Mouse (Mus musculus) midbrain, embryonic 11.5 days (tissue): Measurements from ENCODE around the gene Rai14. TPM values are rescaled to one million over a fixed set of nuclear protein-coding genes. Genes with fewer than 3 reads are reported as not detected.
"Not testable (repeated sequence)": the region's sequence is repeated elsewhere in the genome, so short reads cannot be mapped to it uniquely, and the experiment has no call there.

Experiments used
- ATAC-seq: fragments of 200-750 bp; cut with Nextera tagmentation; 2 replicates; pipeline ENCODE4 v1.8.0; 2017; ENCODE audit warnings: moderate TSS enrichment, moderate library complexity; ENCODE audit not compliant: low FRiP score
- DNase-seq: peaks from one replicate; pipeline ENCODE4 v3.0.0; 2015; ENCODE audit warnings: low spot score; ENCODE audit errors: missing footprints
- H3K27ac ChIP-seq: fragments of 300-500 bp; sonication (generic); 2 replicates; pipeline ENCODE4 v1.5.1; 2014; ENCODE audit warnings: low read depth, low read length
- H3K27me3 ChIP-seq: fragments of 300-500 bp; sonication (generic); 2 replicates; pipeline ENCODE4 v1.6.1; 2014; ENCODE audit warnings: mild to moderate bottlenecking, low read length, moderate library complexity, mixed read lengths; ENCODE audit not compliant: control insufficient read depth, insufficient read depth
- H3K36me3 ChIP-seq: fragments of 300-500 bp; sonication (generic); 2 replicates; pipeline ENCODE4 v1.6.1; 2014; ENCODE audit warnings: mild to moderate bottlenecking, low read length, moderate library complexity, mixed read lengths; ENCODE audit not compliant: control insufficient read depth, insufficient read depth
- H3K4me1 ChIP-seq: fragments of 300-500 bp; sonication (generic); 2 replicates; pipeline ENCODE4 v1.6.1; 2014; ENCODE audit warnings: low read length; ENCODE audit not compliant: control insufficient read depth, insufficient read depth
- H3K4me2 ChIP-seq: fragments of 300-500 bp; sonication (generic); 2 replicates; pipeline ENCODE4 v1.6.1; 2014; ENCODE audit warnings: mild to moderate bottlenecking, moderate library complexity
- H3K4me3 ChIP-seq: fragments of 300-500 bp; sonication (generic); 2 replicates; pipeline ENCODE4 v1.5.1; 2014; ENCODE audit warnings: low read depth, low read length
- H3K9ac ChIP-seq: fragments of 300-500 bp; sonication (generic); 2 replicates; pipeline ENCODE4 v1.6.1; 2014; ENCODE audit warnings: low read length
- H3K9me3 ChIP-seq: fragments of 300-500 bp; sonication (generic); 2 replicates; pipeline ENCODE4 v1.6.1; 2016; ENCODE audit warnings: low read length; ENCODE audit not compliant: control insufficient read depth
- WGBS: fragments of 180-500 bp; shearing (Covaris S2); extraction: QIAGEN DNeasy Blood & Tissue Kit; methylation state at CpG from one replicate; pipeline ENCODE4 v1.1.7; 2014; 5-methylcytosine and 5-hydroxymethylcytosine counted together
- polyA plus RNA-seq: library from polyadenylated mRNA; unstranded; fragments of >200 nt; fragmentation: Nextera tagmentation; extraction: Ambion mirVana; gene quantifications from 2 replicates; pipeline ENCODE4 v1.2.1, GENCODE M21; 2014

The Rai14 gene
- polyA plus RNA-seq, 1 experiment from 2014 or later = 74.7 TPM

DNA sequence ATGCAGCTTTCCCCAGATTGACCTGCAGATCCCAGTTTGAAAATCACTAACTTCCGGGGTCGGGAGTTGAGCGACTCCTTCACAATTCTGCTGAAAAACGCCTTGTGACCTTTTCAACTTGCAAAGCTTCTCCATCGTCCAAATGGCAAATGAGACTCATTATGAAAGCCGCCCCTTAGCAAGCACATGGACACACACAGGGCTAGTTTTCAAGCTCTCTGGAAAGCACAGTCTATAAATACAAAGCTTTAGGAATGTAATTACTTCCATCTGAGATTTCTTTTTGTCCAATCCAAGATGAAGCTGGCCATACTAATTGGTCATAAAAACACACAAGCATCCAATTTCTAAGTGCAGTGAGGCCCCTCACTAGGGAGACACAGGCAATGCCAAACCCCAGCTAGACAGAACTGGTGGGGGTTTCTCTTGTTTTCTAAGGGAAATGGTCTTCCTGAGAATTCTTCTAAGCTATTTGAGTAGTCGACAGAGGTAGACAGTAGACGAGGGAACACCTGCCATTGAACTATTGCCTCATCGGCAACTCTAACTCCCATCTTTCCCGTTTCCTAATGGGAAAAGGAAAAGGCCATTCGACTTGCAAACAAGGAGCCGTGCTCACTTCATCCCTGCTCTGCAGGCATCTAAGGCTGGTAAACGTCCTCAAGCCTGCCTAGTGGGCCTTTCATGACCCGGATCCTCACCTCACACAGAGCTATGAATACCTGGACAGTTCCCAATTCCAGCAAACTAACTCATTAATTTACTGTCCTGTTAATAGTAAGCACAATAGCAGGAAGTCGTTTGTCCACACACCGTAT is 173.9 kb downstream of the Rai14 start:
- no peaks in the 10 kb centered on the region for H3K27me3 ChIP-seq
- no peak overlapping the region for H3K4me2 ChIP-seq
- H3K4me1 ChIP-seq = no peaks in the 10 kb centered on the region
- no peak overlapping the region for H3K4me3 ChIP-seq
- H3K9ac ChIP-seq = no peak overlapping the region
- DNase-seq (no peak), ATAC-seq (no peak)
- WGBS = 82% methylated on average over 16 of the region's 16 CpGs
- no peaks in the 10 kb centered on the region for H3K9me3 ChIP-seq
- H3K27ac ChIP-seq = no peak overlapping the region
- H3K36me3 ChIP-seq = no peaks in the 10 kb centered on the region

GRCm38 (mm10) chr15:10535969-10536368 is 178.5 kb downstream of the Rai14 start:
- 91% methylated on average over 7 of the region's 7 CpGs for WGBS
- no peak overlapping the region for H3K4me2 ChIP-seq
- no peak overlapping the region for H3K27ac ChIP-seq
- H3K9me3 ChIP-seq = no peaks in the 10 kb centered on the region
- no peaks in the 10 kb centered on the region for H3K4me1 ChIP-seq
- DNase-seq (no peak), ATAC-seq (no peak)
- no peaks in the 10 kb centered on the region for H3K27me3 ChIP-seq
- H3K4me3 ChIP-seq = no peak overlapping the region
- H3K9ac ChIP-seq = no peak overlapping the region
- H3K36me3 ChIP-seq = no peaks in the 10 kb centered on the region

DNA sequence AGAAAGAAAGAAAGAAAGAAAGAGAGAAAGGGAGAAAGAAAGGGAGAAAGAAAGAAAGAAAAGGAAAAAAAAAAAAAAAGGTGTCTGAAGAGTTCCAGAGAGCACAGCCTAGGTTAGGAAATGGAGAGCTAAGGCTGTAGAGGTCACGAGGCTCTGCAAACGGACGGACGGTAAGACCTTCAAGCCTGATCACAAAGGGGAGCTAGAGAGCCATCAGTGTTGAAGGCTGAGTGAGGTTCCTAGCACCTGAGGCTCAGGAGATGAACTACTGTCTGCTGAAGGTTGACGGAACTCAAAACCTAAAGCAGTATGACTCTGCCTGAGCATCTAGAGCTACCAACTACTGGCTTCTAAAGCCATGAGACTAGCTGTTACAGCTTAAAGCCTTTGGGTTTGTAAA is 179.8 kb downstream of the Rai14 start:
- WGBS = 81% methylated on average over 5 of the region's 5 CpGs
- no peaks in the 10 kb centered on the region for H3K27me3 ChIP-seq
- no peaks in the 10 kb centered on the region for H3K4me1 ChIP-seq
- no peaks in the 10 kb centered on the region for H3K36me3 ChIP-seq
- no peak for DNase-seq
- H3K4me3 ChIP-seq = no peak overlapping the region
- no peak overlapping the region for H3K4me2 ChIP-seq
- no peaks in the 10 kb centered on the region for H3K9me3 ChIP-seq
- no peak overlapping the region for H3K27ac ChIP-seq
- no peak for ATAC-seq
- no peak overlapping the region for H3K9ac ChIP-seq

- H3K27ac ChIP-seq, H3K4me3 ChIP-seq, ATAC-seq, H3K4me1 ChIP-seq, H3K4me2 ChIP-seq, H3K9me3 ChIP-seq, H3K36me3 ChIP-seq, H3K27me3 ChIP-seq, DNase-seq, H3K9ac ChIP-seq: not testable (repeated sequence)
- 92% methylated on average over 10 of the region's 10 CpGs for WGBS
Observed at GRCm38 (mm10) chr15:10533361-10533760, 181.1 kb downstream of the Rai14 start.

DNA sequence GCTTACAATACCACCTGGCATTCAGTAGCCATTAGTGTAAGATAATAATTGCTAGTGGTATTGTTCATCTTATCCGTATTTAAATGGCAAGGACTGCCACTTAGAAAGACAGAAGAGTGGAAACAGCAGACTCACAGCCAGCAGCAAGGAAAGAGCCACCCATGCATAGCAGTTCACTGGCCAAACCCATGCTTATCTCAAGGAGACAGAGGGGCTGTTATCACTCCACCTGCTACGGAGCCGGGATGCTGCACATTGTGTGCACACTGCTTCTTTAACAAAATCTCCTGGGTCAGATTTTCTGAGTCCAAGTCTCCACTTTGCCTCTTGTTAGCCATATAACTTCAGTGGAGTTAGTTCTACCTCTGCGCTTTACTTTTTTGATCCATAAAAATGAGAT is 183.1 kb downstream of the Rai14 start:
- H3K4me2 ChIP-seq = no peak overlapping the region
- H3K4me1 ChIP-seq = no peaks in the 10 kb centered on the region
- no peaks in the 10 kb centered on the region for H3K36me3 ChIP-seq
- H3K9me3 ChIP-seq = no peaks in the 10 kb centered on the region
- H3K9ac ChIP-seq = no peak overlapping the region
- 89% methylated on average over 4 of the region's 4 CpGs for WGBS
- no peak for ATAC-seq
- no peak overlapping the region for H3K27ac ChIP-seq
- H3K27me3 ChIP-seq = no peaks in the 10 kb centered on the region
- H3K4me3 ChIP-seq = no peak overlapping the region
- DNase-seq = no peak

- Histone ChIP-seq H3K4me1 (no peaks in the 10 kb centered on the region), H3K4me2 (no peak overlapping the region), H3K36me3 (no peaks in the 10 kb centered on the region), H3K27me3 (no peaks in the 10 kb centered on the region), H3K4me3 (no peak overlapping the region), H3K9ac (no peak overlapping the region), H3K27ac (no peak overlapping the region), H3K9me3 (no peaks in the 10 kb centered on the region)
- ATAC-seq (no peak), DNase-seq (no peak)
- WGBS = 70% methylated on average over 1 of the region's 1 CpGs
Observed at GRCm38 (mm10) chr15:10525896-10526295, 188.5 kb downstream of the Rai14 start.

Other genes starting within 250 kb of the Rai14 start
- gene Dnajc21, start 244.1 kb downstream of the Rai14 start, polyA plus RNA-seq = 20.0 and 21.0 TPM in 2 replicates
- 134 and 162 TPM in 2 replicates for gene Brix1, start 228.7 kb downstream of the Rai14 start, polyA plus RNA-seq
- gene Rad1, start 228.6 kb downstream of the Rai14 start, polyA plus RNA-seq = 27.7 and 33.2 TPM in 2 replicates
- not detected in 2 replicates for gene Ttc23l, start 156.0 kb downstream of the Rai14 start, polyA plus RNA-seq
- gene C1qtnf3, start 237.7 kb upstream of the Rai14 start, polyA plus RNA-seq = 0.97 and 1.2 TPM in 2 replicates